Mouse (Mus musculus): ENCODE results near the gene Acox1. TPM values are rescaled to one million over a fixed set of nuclear protein-coding genes. Genes with fewer than 3 reads are reported as not detected.

Gene Acox1
- polyA plus RNA-seq, 1 experiment from 2014 or later, result 304 TPM

DNA sequence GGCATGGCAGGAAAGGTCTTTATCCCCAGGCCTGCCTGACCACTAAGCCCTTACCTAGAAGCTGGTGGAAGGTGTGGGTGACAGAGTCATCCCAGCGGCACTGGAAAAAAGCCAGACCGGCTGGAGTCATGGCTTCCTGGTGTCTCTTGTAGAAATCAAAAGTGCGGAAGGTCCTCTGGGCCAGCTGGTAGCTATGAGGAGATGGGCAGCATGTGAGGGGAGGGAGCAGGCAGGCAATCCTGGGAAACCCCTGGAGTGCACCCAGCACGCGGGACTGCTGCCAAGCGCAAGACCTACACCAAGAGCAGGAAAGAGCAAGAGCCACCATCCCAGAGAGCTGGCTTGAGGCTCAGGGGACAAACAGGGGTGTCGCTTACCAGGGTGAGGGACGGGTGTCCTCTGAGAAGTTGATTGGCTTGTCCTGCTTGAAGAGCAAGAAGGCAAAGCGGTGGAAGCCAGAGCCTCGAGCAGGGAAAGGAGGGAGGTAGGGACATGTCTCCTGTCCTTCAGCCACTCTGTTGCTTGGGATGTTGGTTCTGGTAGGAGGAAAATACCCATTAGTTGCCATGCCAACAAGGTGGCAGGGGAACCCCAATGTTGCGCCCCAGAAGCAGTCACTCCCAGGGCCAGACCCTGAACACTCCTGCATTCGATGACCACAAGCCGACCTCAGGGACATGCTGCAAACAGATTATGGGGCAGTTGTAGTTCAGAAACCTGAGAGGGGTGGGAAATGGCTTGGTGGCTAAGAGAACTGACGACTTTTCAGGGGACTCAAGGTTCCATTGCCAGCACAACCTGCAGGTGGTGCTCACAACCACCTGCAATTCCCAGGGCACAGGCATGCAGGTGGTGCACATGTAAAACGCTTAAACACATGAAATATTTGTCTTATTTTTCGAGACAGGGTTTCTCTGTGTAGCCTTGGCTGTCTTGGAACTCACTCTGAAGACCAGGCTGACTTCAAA lies 66.2 kb downstream of the Acox1 start:
- no peak for DNase-seq

DNA sequence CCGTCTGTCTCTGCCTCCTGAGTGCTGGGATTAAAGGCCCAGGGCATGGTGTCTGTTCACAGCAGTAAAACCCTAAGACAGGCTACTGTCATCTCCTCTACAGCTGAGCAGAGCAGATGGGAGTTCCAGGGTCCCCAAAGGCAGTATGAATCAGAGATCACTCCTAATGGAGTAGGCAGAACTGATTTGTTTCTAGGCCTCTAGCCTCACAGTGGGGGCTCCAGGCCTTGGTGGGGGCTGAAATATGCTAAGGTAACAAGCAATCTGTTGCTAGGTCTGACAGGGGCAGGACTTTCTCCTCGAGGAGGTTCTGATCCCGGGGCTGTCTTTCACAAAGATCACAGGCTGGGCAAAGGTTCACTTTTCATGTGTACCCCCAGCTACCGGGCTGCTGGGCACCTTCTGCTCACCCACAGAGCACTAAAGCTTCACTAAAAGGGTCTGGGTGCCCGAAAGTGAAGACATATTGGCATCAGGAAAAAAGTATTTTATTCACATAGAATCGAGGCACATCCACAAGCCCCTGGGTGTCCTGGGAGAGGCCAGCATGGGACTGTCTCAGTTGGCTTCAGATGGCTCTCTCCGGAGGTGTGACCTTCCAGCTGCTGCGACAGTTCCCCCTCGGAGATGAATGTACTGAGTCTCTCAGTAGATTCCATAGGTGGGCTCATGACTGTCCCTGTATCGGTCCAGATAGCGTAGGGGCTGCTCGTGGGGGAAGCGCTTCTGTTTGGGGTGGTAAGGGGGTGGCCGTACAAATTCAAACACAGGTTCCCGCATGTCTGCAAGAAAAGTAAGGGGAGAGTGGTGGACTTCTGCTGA lies 67.3 kb downstream of the Acox1 start:
- Histone ChIP-seq H3K27me3 (ENCODE audit: insufficient read depth, low read length) (no peaks in the 10 kb centered on the region), H3K4me1 (ENCODE audit: insufficient read depth) (peaks cover 26% of the 10 kb centered on the region), H3K4me2 (ENCODE audit: low read depth, low read length) (peak overlapping the region; percentile 84), H3K36me3 (replicated peaks; ENCODE audit: insufficient read depth, low read length) (peaks cover 16% of the 10 kb centered on the region), H3K27ac (ENCODE audit: low read depth) (peak overlapping the region; percentile 92), H3K4me3 (ENCODE audit: low read depth, low read length) (peak overlapping the region; percentile 71), H3K9me3 (ENCODE audit: low read length) (no peaks in the 10 kb centered on the region), H3K9ac (replicated peaks) (peak overlapping the region; percentile 77)
- DNase-seq (peak; percentile 16), ATAC-seq (no peak)
- TF ChIP-seq CTCF (IDR thresholded peaks at IDR 0.05; ENCODE audit: low read depth) (no peak), EP300 (IDR thresholded peaks at IDR 0.05; ENCODE audit: low read depth) (no peak)
- 78% methylated on average over 15 of the region's 15 CpGs for WGBS (ENCODE audit: insufficient replicate concordance)

More for the DNA sequence above, 66.2 kb downstream of the Acox1 start:
- no peak overlapping the region for H3K9ac ChIP-seq (replicated peaks)
- no peak overlapping the region for H3K4me2 ChIP-seq (ENCODE audit: low read depth, low read length)
- no peak for ATAC-seq
- no peaks in the 10 kb centered on the region for H3K9me3 ChIP-seq (ENCODE audit: low read length)
- H3K27ac ChIP-seq (ENCODE audit: low read depth), result no peak overlapping the region
- peaks cover 16% of the 10 kb centered on the region for H3K36me3 ChIP-seq (replicated peaks; ENCODE audit: insufficient read depth, low read length)
- TF ChIP-seq EP300 (IDR thresholded peaks at IDR 0.05; ENCODE audit: low read depth), result no peak
- TF ChIP-seq CTCF (IDR thresholded peaks at IDR 0.05; ENCODE audit: low read depth), result peak; percentile 52
- peaks cover 26% of the 10 kb centered on the region for H3K4me1 ChIP-seq (ENCODE audit: insufficient read depth)
- no peaks in the 10 kb centered on the region for H3K27me3 ChIP-seq (ENCODE audit: insufficient read depth, low read length)
- H3K4me3 ChIP-seq (ENCODE audit: low read depth, low read length), result no peak overlapping the region
- WGBS (ENCODE audit: insufficient replicate concordance), result 75% methylated on average over 16 of the region's 16 CpGs

DNA sequence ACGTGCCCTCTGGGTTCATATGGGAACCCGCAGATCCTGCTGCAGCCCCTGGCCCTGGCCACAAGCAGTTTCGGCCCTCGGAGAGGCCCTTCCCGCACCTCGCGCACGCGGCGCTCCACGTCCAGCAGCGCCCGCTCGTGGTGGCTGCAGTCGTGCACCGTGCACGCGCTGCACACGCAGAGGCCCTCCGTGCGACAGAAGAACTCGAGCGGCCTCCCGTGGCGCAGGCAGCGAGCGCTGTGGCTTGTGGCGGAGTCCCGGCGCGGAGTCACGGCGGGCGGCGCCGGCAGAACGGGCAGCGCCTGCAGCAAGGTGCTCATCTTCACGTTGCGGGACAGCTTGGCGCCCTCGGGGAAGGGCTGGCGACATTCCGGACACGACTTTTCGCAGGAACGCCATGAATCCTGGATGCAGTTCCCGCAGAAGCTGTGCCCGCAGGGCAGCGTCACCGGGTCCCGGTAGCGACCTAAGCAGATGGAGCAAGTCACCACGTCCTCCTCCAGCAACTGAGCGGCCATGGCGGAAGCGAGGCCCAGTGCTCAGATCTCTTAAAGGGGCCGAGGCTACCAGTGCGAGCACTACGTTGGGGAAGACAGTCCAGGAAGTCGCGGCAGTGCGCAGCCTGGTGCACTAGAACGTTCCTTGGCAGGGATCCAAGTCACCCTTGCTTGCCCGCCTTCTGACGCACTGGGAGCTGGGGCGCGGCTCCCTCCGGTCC lies 68.2 kb downstream of the Acox1 start, which contains the start of gene Trim65:
Gene Trim65 (minus strand): TSS at position 641 of the 718 bp plus-strand sequence.
- under 1% methylated on average over 63 of the region's 69 CpGs for WGBS (ENCODE audit: insufficient replicate concordance)
- Histone ChIP-seq H3K9ac (replicated peaks) (peak within 1 kb of the TSS; percentile 77), H3K27ac (ENCODE audit: low read depth) (peak within 1 kb of the TSS; percentile 92), H3K4me1 (ENCODE audit: insufficient read depth) (peaks cover 26% of the 10 kb centered on the region), H3K27me3 (ENCODE audit: insufficient read depth, low read length) (no peaks in the 10 kb centered on the region), H3K9me3 (ENCODE audit: low read length) (no peaks in the 10 kb centered on the region), H3K4me3 (ENCODE audit: low read depth, low read length) (peak within 1 kb of the TSS; percentile 71), H3K36me3 (replicated peaks; ENCODE audit: insufficient read depth, low read length) (peaks cover 20% of the 10 kb centered on the region), H3K4me2 (ENCODE audit: low read depth, low read length) (peak within 1 kb of the TSS; percentile 84)
- ATAC-seq (peak; percentile 88), DNase-seq (peak; percentile 90)
- TF ChIP-seq CTCF (IDR thresholded peaks at IDR 0.05; ENCODE audit: low read depth) (peak; percentile 100), EP300 (IDR thresholded peaks at IDR 0.05; ENCODE audit: low read depth) (no peak)

DNA sequence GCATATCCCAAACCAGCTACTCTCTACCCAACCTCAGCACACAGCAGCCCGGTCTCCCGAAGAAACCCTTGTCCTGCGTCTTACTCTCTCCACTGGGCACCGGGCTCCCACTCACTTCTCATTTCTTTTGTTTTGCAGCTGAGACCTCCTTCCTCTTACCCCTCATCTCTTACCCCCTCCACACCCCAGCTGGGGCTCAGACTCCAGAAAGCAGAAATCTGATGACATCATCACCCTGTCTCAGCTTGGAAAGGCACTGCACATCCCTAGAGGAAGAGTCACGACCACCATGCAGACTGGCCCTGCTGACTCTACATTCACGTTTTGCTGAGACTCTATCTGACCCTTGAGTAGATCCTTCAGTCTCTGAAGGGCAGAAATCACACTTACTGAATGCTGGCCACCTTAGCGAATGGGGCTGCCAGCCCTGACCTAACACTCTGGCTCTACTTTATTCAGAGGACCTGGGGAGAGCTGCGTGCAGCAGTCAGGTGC lies 68.8 kb downstream of the Acox1 start:
- TF ChIP-seq EP300 (IDR thresholded peaks at IDR 0.05; ENCODE audit: low read depth) (no peak), CTCF (IDR thresholded peaks at IDR 0.05; ENCODE audit: low read depth) (no peak)
- no peak for DNase-seq
- 22% methylated on average over 8 of the region's 8 CpGs for WGBS (ENCODE audit: insufficient replicate concordance)
- Histone ChIP-seq H3K4me1 (ENCODE audit: insufficient read depth) (peaks cover 26% of the 10 kb centered on the region), H3K9me3 (ENCODE audit: low read length) (no peaks in the 10 kb centered on the region), H3K36me3 (replicated peaks; ENCODE audit: insufficient read depth, low read length) (peaks cover 26% of the 10 kb centered on the region), H3K4me2 (ENCODE audit: low read depth, low read length) (peak overlapping the region; percentile 84), H3K9ac (replicated peaks) (peak overlapping the region; percentile 77), H3K27me3 (ENCODE audit: insufficient read depth, low read length) (no peaks in the 10 kb centered on the region), H3K27ac (ENCODE audit: low read depth) (peak overlapping the region; percentile 92), H3K4me3 (ENCODE audit: low read depth, low read length) (peak overlapping the region; percentile 71)
- peak; percentile 15; the same call in 1 of the 2 replicates for ATAC-seq

DNA sequence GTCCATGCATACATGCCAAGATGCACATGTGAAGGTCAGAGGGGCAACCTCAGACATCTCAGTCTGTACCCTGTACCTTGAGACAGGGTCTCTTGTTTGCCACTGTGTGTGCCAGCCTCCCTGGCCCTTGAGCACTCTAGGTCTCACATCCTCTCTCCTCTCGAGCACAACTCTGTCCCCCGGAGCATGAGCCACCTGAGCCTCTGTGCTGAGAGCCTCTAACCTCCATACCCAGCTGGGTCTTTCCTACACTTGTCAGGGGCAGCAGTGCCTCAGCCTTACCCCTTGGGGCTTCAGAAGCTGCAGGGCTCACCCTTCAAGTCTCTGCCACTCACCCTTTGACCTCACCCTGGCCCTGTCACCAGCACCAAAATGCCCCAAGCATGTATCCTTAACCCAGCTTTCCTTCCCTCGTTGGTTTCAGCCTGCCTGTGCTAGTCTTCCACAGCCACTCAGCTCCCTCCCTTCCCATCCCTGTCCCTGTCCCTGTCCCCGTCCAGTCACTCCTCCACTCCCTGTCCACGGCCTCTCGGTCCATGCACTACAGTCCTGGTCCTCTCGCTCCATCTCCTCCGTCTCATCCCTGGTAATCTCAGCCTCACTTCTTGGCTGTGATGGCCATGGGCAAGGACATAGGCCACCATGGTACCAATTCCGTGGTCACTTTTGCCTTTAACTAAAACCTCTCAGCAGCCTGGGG lies 69.6 kb downstream of the Acox1 start:
- H3K4me1 ChIP-seq (ENCODE audit: insufficient read depth), result peaks cover 26% of the 10 kb centered on the region
- 0 out of 2 replicates have a peak overlapping the region, but pooled peaks have one; percentile 32 for H3K9ac ChIP-seq (replicated peaks)

More for the DNA sequence above, 69.6 kb downstream of the Acox1 start:
- no peak for DNase-seq
- Histone ChIP-seq H3K4me2 (ENCODE audit: low read depth, low read length) (peak overlapping the region; percentile 84), H3K9me3 (ENCODE audit: low read length) (no peaks in the 10 kb centered on the region), H3K4me3 (ENCODE audit: low read depth, low read length) (0 out of 2 replicates have a peak overlapping the region, but pooled peaks have one; percentile 71), H3K27me3 (ENCODE audit: insufficient read depth, low read length) (no peaks in the 10 kb centered on the region), H3K27ac (ENCODE audit: low read depth) (no peak overlapping the region), H3K36me3 (replicated peaks; ENCODE audit: insufficient read depth, low read length) (peaks cover 25% of the 10 kb centered on the region; the same call in 1 of the 2 replicates)
- ATAC-seq, result no peak
- 80% methylated on average over 9 of the region's 9 CpGs for WGBS (ENCODE audit: insufficient replicate concordance)
- TF ChIP-seq CTCF (IDR thresholded peaks at IDR 0.05; ENCODE audit: low read depth) (no peak), EP300 (IDR thresholded peaks at IDR 0.05; ENCODE audit: low read depth) (no peak)

Data from liver, postnatal 0 days (tissue).